Mouse (Mus musculus) layer of hippocampus, adult 2 months (tissue): ENCODE data around the gene Prkce. TPM values are rescaled to one million over a fixed set of nuclear protein-coding genes. Genes with fewer than 3 reads are reported as not detected.

Experiments used
- DNase-seq, 2 experiments: peaks; one replicate each; pipeline ENCODE4 v3.0.0; 2022; ENCODE audit warnings: low spot score in 2 of 2
- H3K27ac ChIP-seq: fragments of 200-600 bp; 2 replicates; pipeline ENCODE4 v1.8.1; 2022
- H3K4me3 ChIP-seq: fragments of 200-600 bp; 2 replicates; pipeline ENCODE4 v1.8.1; 2022; ENCODE audit warnings: mild to moderate bottlenecking
- CTCF ChIP-seq: fragments of 200-600 bp; conservative IDR thresholded peaks from 2 replicates; pipeline ENCODE4 v1.8.1; 2022; ENCODE audit warnings: antibody characterized with exemption, mild to moderate bottlenecking, moderate library complexity
- total RNA-seq, 2 experiments: library from RNA; stranded (reverse); gene quantifications; 2 replicates each; pipeline ENCODE4 v1.2.3; 2021

Prkce gene
- total RNA-seq, 2 experiments from 2014 or later: 422 to 451 TPM

GRCm38 (mm10) chr17:86303401-86304243, 136.0 kb downstream of the Prkce start:
- Histone ChIP-seq H3K27ac (peak overlapping the region; percentile 81; the same call in 1 of the 2 replicates), H3K4me3 (no peak overlapping the region)
- no peak for DNase-seq
- TF ChIP-seq CTCF: no peak

GRCm38 (mm10) chr17:86304923-86305630, 137.5 kb downstream of the Prkce start:
- no peak for DNase-seq
- Histone ChIP-seq H3K4me3 (no peak overlapping the region), H3K27ac (peak overlapping the region; percentile 72)
- peak; percentile 48 for TF ChIP-seq CTCF

GRCm38 (mm10) chr17:86306161-86306560, 138.6 kb downstream of the Prkce start:
- no peak for DNase-seq
- Histone ChIP-seq H3K4me3 (no peak overlapping the region), H3K27ac (peak overlapping the region; percentile 72)
- no peak for TF ChIP-seq CTCF

GRCm38 (mm10) chr17:86313413-86314139, 146.0 kb downstream of the Prkce start:
- Histone ChIP-seq H3K27ac (peak overlapping the region; percentile 53; the same call in 1 of the 2 replicates), H3K4me3 (no peak overlapping the region)
- TF ChIP-seq CTCF: peak; percentile 39
- DNase-seq: no peak

- no peak for TF ChIP-seq CTCF
- no peak for DNase-seq
- no peak overlapping the region for H3K27ac ChIP-seq
- no peak overlapping the region for H3K4me3 ChIP-seq
Observed at GRCm38 (mm10) chr17:86315874-86316273, 148.3 kb downstream of the Prkce start.

GRCm38 (mm10) chr17:86316771-86317170, 149.2 kb downstream of the Prkce start:
- no peak for DNase-seq
- Histone ChIP-seq H3K4me3 (no peak overlapping the region), H3K27ac (no peak overlapping the region; the same call in 1 of the 2 replicates)
- no peak for TF ChIP-seq CTCF

- Histone ChIP-seq H3K4me3 (no peak overlapping the region), H3K27ac (no peak overlapping the region)
- no peak for TF ChIP-seq CTCF
- DNase-seq: no peak
Observed at GRCm38 (mm10) chr17:86317197-86317596, 149.6 kb downstream of the Prkce start.

GRCm38 (mm10) chr17:86319967-86320602, 152.5 kb downstream of the Prkce start:
- 0 out of 2 replicates have a peak overlapping the region, but pooled peaks have one; percentile 33 for H3K27ac ChIP-seq
- DNase-seq: no peak
- no peak for TF ChIP-seq CTCF
- H3K4me3 ChIP-seq: no peak overlapping the region

GRCm38 (mm10) chr17:86322840-86323239, 155.3 kb downstream of the Prkce start:
- TF ChIP-seq CTCF: no peak
- no peak for DNase-seq
- Histone ChIP-seq H3K4me3 (no peak overlapping the region), H3K27ac (peak overlapping the region; percentile 36; the same call in 1 of the 2 replicates)

GRCm38 (mm10) chr17:86323310-86323709, 155.7 kb downstream of the Prkce start:
- DNase-seq: no peak
- H3K4me3 ChIP-seq: no peak overlapping the region
- H3K27ac ChIP-seq: peak overlapping the region; percentile 36; the same call in 1 of the 2 replicates
- no peak for TF ChIP-seq CTCF

GRCm38 (mm10) chr17:86323909-86324686, 156.5 kb downstream of the Prkce start:
- DNase-seq: no peak
- no peak for TF ChIP-seq CTCF
- Histone ChIP-seq H3K27ac (peak overlapping the region; percentile 63), H3K4me3 (no peak overlapping the region)

GRCm38 (mm10) chr17:86324756-86325155, 157.2 kb downstream of the Prkce start:
- TF ChIP-seq CTCF: no peak
- no peak overlapping the region for H3K4me3 ChIP-seq
- no peak for DNase-seq
- peak overlapping the region; percentile 63 for H3K27ac ChIP-seq
